Mouse (Mus musculus) heart, adult 11 months (tissue): ENCODE data around the gene Cdca8.

Source experiments
- DNase-seq: peaks from one replicate; pipeline ENCODE4 v3.0.0; 2022

Gene Cdca8

DNA sequence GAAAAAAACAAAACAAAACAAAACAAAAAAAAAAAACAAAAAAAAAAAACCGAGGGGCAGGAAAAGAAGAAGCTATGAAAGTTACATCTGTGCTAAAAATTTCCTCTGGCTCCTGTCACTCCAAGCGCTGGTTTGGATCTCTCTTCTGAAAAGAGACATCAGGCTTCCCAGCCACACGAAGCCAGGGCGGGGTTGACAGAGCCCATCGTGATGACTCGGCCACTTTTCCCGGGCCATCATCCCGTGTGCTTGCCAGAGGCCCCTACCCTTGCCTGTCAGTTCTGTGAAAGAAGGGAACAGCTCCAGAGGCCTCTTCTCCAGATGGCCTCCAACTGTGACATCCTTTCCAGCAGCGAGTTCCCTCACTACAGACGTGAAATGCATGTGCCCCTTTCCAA is 11.9 kb upstream of the Cdca8 start:
- no peak for DNase-seq

DNA sequence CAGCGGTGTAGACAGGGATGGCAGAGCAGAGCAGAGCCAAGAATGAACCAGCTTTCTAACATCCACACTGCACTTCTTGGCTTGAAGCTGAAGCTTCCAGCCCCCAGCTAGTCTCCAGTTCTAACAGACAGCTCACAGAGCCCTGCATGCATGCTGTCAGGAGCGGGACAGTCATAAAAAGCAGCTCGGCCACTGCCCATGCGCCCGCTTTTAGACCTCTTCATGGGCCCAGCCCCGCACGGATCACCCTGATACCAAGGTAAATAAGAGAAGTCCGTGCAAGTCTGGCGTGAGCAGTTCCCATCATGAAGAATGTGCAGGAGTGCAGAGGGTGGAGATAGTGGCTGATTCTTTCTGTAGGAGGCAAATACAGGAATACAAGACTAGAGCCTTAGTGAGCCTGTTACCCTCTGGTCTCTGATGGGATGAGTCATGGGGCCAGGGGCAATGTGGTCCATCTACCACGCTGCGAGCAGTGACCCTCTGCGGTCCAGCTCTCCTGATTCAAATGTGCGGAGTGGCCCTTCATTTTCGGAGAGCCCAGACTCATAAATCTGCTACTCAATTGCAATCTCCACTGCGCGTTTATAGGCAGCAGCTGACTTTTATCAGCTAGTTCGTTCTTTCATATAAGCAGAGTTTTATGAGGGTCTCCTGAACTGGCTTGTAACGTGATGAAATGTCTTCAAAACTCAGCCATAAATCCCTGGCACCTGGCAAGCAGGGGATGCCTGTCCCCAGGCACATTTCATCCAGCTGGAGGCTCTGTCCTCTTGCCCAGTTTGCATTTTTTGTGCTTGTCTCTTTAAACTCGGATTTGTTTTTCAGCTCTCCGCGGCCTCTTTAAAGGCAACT is 11.3 kb upstream of the Cdca8 start:
- peak; percentile 86 for DNase-seq

DNA sequence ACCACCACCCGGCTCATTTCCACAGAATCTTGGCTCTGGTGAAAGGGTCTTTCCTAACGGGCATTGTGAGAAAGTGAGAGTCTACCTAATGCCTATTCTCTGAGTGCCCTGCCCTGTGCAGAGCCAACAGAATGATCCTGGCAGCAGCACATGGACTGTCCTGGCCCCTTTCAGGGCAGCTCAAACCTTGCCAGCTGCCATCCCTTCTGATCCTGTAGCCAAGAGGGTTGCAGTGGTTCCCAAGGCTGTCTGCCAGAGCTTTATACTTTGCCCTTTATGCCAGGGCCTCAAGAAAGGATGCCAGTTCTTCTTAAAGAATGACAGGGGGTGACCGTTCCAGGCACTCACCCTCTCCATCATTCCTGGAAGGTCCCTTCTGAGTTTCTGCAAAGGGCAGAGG is 10.4 kb upstream of the Cdca8 start:
- DNase-seq, result peak; percentile 79

DNA sequence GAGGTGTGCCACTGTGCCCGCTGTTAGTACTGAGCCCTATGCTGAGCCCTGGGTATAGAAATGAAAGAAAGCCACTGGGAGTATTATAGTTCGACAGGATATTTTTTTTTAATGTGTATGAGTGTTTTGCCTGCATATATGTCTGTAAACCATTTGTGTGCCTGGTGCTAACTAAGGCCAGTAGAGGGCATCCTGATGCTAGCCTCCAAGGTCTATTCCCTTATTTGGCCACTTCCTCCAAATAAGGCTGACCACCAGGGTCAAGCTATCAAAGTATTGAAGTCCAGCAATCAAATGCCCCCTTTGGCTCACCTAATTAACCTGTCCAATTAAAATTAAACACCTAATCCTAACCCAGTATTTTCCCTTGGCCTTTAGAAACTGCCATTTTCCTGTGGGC is 5.8 kb upstream of the Cdca8 start:
- no peak for DNase-seq

DNA sequence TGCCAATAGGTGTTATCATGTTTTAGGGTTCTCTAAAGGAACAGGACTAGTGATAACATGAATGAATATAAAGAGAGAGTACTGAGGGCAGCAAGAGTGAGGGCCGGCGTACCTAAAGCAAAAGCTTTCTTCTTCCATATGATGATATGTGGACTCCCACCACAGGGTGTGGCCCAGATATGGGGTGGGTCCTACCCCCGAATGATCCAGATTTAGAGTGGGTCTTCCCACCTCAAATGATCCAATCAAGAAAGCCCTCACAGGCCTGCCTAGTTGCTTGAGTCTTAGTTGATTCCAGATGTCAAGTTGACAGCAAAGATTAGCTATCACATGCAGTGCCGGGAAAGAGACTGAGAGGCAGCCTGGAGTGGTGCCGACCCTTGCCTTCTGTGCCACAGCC is 4.7 kb upstream of the Cdca8 start:
- peak; percentile 81 for DNase-seq

DNA sequence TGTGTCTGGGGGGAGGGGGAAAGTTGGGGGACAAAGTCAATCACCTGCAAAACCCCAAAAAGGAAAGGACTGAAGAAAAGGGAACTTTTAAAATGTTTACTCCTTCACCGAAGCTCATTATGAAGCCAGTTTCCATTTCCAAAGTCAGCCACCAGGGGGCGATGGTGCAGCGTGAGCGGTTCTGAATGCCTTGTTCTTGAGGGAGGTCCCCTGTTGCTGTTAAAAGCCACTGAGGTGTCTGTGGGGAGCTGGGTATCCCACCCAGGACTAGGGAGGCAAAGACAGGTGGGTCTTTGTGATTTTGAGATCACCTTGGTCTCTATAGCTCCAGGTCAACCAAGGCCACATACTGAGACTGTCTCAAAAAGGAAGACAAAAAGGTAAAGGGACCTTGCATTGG is 3.9 kb upstream of the Cdca8 start:
- DNase-seq, result peak; percentile 90

DNA sequence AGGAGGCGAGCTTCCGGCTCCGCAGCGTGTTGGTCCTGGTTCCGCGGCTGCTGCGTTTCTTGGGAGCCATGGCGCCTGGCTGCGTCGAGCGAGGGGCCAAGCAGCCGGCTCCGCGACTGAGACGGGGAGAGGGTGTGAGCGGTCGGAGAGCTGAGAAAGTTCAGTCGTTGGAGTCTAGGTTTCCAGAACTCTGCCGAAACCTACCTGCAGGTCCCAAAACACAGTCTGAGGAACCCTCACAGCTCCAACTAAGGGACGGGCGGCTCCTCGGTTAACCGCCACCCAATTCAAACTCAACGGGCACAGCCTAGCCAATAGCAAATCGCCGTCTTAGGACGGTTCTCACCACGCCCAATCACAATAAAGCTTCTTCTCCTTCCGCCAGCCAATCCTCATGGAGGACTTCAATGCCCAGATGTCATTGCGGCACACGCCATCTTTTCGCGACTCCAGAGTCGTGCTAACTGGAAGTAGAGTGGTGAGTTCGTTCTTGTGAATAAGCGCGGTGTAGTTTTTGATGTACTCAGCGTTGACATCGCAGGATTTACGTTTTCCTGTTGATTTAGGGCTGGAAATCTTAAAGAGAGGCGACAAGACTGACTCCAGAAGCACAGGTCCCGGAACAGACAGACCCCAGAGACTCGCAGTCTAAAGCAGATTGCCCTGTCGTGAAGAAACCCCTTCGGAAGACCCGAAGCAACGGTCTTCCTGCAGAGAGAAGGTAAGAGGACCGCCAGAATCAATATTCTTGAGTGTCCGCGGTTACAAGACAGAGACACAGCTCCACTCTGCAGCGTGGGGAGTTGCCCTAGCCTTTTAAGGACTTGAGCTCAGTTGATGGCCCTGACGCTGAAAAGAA is 2.3 kb downstream of the Cdca8 start, which contains the start of gene 9930104L06Rik:
Gene 9930104L06Rik, plus strand, starts transcription at position 436 of the 859 bp plus-strand sequence.
- DNase-seq, result peak; percentile 100

DNA sequence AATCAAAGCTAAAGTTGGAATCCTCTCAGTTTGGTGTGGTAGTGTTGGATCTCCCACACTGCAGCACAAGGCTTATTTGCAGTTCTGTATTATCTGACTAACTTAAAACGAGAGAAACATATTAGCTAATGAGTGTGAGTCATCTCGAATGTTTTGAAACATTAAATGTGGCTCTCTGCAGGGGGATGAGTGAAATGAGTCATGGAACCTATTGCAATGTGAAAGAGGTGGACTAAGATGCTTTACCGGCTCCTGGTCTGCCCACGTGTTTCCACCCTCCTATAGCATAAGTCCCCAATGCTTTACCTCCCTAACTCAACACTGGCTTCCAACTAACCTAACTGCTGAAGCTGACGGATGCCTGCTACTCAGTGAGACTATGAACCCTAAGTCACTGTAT is 11.0 kb downstream of the Cdca8 start:
- DNase-seq, result no peak

DNA sequence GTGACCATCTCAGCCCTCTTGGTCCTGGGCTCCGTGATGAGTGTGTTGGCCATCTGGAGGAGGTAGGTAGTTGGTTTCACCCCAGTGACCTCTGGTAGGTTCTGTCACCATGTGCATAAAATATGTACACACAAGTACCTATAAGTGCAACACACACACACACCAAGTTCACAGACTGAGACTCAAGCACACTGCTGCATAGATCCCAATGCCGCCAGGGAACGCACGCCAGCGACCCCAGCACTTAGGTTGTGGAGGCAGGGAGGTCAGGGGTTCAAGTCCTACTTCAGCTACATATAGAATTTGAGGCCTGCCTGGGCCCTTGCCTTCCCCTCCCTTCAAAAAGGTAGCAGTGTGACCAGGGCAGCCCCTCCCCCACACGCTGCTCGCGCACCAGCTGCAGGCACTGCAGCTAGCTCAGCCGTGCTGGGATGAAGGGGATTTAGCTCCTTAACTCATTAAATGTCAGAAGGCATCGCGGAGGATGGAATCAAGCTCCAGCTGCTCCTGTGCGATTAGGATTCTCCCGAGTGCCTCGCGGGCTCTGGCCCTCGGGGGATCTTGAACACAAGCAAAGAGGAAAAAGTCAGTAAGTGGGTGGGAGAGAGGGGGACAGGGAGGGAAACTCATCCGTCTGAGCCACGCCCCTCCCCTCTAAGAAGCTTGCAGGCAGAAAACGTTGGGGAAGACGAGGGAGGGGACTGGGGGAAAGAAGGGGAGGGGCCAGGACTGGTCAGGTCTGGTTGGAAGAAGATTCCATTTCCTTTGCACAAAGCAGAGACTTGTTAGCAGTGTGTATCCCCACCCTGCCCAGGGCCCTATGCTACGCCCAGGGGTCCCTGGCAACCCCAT is 32.9 kb downstream of the Cdca8 start:
- no peak for DNase-seq

DNA sequence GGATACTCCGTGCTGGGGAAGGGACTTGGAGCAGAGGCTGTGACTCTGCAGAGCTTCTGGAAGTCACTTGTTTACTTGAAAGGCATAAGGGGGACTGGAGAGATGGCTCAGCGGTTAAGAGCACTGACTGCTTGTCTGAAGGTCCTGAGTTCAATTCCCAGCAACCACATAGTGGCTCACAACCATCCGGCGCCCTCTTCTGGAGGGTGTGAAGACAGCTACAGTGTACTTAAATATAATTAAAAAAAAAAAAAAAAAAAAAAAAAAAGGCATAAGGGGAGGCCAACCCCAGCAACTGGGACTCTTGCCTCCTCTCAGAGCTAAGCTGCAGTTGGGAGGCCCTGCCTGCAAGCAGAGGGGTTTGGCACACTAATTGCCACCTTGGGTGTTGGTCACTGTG is 33.7 kb downstream of the Cdca8 start:
- no peak for DNase-seq

DNA sequence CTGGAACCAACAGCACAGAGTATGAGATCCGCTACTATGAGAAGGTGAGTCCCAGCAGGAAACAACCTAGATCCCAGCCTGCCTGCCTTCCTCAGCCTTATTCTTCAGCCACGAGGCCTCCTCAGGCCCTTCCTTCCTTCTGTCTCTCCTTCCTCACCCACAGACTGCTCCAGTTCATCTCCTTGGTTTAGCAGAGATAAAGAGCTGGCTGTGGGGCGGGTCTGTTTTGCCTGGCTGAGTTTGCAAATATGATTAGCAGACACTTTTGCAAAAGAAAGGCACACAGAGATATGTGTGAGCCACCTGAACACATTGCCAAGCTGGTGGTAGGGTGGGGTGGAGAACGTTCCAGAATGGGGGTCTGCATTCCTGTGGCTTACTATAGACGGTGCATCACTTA is 39.2 kb downstream of the Cdca8 start:
- DNase-seq, result no peak

DNA sequence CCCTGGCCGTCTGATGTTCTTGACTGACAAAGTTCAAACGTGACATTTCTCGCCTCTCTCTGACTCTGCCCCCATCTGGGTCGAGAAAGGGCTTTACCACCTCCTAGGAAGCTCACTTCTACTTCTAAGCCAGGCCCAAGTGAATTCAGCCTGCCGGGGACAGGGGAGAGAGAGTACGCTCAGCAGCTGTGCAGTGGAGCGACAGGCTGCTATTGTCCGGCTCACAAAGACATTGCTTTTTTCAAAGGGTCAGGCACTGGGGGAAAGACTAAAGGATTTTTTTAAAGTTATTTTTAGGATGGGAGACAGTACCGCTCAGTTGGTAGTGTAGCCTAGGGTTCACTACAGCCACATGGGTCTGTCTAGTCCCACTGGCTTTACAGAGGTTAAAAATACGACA is 40.7 kb downstream of the Cdca8 start:
- DNase-seq, result no peak

DNA sequence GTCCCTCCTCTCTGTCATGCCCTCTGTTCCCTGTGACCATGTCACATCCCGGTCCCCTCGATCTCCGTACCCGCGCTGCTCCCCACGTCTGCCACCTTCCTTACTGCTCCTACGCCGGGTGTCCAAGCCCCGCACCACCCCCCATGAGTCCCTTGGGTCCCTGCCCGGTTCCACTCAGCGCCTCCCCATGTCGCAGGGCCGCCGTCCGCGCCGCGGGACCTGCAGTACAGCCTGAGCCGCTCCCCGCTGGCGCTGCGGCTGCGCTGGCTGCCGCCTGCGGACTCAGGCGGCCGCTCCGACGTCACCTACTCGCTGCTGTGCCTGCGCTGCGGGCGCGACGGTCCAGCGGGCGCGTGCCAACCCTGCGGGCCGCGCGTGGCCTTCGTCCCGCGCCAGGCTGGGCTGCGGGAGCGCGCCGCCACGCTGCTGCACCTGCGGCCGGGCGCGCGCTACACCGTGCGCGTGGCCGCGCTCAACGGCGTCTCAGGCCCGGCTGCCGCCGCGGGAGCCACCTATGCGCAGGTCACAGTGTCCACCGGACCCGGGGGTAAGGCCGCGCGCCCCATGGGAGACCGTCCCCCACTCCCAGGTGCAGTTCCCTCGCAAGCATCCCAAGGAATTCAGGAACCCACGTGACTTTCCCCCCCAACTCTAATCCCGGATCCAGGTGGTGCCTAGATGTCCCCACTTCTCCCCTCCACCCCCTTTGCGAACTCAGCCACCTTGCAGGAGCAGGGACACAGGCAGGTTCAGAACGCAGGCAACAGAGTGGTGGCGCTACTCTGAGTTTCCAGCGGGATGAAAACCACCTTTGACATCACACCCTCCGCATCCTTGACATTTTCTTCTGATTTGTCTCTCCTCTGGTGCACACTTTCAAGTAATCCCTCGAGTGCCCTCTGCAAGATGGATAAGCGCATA is 44.3 kb downstream of the Cdca8 start:
- DNase-seq, result no peak

DNA sequence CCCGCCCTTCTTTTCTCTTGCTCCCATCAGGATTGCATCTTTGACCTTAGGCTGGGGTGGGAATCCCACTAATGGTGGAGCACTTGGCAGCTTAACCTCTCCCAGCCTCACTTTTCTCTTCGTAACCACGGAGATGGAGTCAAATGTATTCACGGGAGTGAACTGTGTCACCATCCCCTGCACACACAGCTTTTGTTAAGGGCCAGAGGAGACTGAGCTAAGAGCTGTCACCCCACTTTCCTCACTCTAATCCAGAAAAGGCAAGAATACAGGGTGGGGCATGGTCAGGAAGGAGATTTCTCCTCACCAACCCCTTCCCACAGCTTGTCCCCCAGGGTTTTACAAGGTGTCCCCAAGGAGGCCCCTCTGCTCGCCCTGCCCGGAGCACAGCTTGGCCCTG is 45.3 kb downstream of the Cdca8 start:
- DNase-seq, result no peak

DNA sequence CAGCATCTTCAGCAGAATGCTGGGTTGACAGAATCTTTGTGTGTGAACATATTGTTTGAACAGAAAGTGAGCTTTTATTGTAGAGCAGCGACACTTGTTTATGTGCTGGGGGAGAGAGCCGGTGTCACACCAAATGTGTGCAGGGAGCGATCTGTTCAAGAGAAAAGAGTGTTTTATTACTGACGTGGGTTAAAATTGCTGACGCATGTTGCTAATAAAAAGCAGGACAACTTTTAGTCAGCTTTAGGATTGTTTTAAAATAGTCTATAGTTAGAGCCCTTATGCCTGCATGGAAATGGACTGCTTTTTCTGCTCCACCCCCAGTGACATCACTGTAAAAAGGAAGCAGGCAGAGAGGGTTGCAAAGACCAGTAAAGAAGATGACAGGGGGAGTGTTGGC is 48.3 kb downstream of the Cdca8 start:
- no peak for DNase-seq

DNA sequence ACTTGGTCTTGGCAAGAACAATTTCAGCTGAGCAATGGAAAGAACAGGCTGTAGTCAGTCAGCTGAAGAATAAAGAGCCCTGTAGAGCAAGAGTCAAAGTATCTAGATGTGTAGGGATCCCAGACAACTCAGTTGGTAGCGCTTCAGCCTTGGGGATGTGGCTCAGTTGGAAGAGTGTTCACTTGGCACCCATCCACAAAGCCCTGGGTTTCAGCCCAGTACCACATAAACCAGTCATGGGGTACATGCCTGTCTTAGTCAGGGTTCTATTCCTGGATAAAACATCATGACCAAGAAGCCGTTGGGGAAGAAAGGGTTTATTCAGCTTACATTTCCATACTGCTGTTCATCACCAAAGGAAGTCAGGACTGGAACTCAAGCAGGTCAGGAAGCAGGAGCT is 49.2 kb downstream of the Cdca8 start:
- no peak for DNase-seq

DNA sequence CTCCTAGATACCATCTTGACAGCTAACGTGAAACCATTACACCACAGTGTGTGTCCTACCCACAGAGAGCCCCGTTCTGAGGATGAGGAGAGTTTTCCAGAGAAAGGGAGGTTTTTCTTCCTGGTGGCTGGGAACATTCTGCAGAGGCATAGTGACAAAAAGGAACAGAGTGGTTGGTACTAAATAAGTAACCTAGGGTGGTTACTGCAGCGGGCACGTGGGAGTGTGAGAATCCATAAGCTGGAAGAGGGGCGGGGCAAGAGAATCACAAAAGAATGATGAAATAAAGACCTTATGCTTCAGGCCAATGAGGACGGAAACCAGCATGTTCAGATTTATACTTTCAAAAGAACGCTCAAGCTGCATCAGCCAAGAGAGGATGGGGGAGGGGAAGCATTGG is 50.4 kb downstream of the Cdca8 start:
- no peak for DNase-seq

DNA sequence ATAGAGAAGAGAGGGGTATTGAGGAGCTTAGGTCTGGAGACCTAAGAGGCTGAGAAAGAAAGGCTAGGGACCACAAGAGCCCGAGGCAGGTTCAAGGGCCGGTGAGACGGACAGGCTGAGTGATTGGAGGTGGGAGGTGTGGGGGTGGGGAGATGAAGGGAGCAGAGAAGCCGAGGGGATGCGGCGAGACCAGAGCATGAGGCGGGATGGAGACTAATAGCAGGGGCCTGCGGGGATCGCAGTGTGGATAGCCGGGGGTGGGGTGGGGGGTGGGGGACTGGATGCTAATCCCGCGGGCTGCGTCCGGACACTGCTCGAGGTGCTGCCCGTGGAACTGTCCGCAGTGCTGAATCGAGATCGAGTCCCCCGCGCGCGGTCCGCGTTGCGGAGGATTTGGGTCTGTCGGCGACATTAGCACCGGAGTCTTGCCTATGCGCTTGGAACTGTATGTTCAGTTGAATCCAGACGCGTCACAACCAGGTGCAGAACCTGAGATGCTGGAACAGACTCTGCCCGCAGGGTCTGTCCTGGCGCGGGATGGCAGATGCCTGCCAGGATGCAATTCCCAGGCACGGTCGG is 56.9 kb downstream of the Cdca8 start:
- DNase-seq, result no peak

DNA sequence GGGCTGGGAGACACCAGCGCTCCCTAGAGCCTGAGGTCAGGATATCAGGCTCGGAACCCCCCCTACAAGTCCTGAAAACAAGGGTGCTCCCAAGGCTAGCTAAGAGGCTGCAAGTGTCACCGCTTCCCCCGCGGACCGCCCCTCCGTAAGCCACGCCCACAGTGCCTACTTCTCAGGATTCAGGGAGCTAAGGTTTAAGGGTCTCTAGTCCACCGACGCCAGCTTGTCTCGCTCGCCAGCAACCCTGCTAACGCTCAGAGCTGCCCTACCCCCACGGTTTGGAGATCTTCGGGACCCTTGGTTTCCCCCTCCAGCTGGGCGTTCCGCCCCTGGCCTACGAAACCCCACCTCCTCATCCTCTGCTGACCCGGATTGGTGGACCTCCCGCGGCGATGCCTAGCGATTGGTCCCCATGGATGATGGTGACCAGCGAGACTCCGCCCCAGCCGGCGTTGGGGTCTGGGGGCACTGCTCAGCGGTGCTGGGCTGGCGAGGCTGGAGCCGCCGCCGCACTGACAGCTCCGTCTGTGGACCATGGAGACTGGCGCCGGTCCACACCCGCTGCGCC is 57.7 kb downstream of the Cdca8 start:
- no peak for DNase-seq

DNA sequence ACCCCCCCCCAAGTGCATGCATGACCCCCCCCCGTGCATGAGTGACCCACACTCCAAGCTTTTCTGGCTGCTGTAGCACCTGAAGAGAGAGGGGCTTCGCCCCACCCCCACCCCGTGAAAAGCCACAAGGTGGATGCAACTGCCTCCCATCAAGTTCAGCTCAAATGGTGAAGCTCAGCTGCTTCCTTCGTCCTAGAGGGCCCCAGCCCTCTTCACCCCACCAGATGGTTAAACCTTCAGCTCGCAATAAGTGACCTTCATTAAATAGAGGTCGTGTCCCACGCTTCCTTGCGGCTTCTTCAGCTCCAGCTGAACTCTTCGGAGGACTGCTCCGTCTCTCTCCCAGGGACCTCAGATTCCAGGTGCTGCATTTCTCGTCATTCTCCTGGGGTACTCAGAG is 58.5 kb downstream of the Cdca8 start, which contains the start of gene Epha10:
Gene Epha10, plus strand, starts transcription at position 301 of the 400 bp plus-strand sequence.
- no peak for DNase-seq

DNA sequence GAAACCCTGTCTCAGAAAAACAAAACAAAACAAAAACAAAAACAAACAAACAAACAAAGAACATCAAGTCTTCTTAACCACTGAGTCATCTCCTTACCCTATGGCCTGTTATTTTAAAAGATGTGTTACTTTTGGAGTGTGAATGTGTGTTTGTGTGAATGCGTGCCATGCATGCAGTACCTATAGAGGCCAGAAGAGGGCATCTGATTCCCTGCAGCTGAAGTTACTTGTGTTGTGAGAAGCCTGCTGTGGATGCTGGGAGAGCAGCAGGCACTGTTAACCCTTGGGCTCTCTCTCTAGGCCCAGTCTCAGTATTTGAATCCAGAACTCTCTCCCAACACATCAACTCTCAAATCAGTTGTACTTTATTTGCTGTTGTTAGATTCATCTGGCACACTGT is 66.4 kb downstream of the Cdca8 start:
- DNase-seq, result no peak
